Mouse (Mus musculus): ENCODE measurements around the gene Ckap2. TPM values are rescaled to one million over a fixed set of nuclear protein-coding genes. Genes with fewer than 3 reads are reported as not detected.

Ckap2 gene
- total and polyA plus RNA-seq, 3 experiments, result 25.5 to 33.6 TPM; not detected in 1

DNA sequence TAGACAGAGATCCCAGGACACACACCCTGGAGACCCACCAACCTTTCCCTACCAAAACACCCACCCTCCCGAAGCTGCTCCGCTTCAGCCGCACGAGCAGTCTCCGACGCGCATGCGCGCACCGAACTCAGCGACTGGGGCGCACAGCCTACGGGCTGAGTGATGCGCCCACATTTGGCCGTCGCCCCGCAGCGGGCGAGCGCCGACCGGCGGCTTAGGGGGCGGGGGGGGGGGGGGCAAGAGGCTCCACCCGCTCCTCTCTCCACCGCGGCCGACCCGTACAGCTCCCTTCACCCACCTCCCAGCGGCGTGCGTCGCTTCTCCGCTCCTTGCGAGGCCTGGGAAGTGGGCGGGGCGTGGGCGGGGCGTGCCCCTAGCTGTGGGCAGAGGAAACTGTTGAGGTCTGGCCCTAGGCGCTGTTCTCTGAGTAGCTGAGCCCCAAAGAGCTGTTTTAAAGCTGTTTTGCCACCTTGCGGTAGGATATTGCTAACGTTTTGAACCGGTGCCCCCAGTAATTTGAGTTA is 19.5 kb downstream of the Ckap2 start, which contains the start of gene Nek3 (continued):
- TF ChIP-seq NELFE (IDR thresholded peaks at IDR 0.05; ENCODE audit: low read depth, low read length) (peak; percentile 82), TAL1 (IDR thresholded peaks at IDR 0.05; ENCODE audit: low read length) (no peak), USF1 (IDR thresholded peaks at IDR 0.05; ENCODE audit: low read depth, low read length) (no peak), POLR2AphosphoS2 (IDR thresholded peaks at IDR 0.05; ENCODE audit: low read length) (peak; percentile 58; the same call in 1 of the 2 replicates), KAT2A (conservative IDR thresholded peaks at IDR 0.05; ENCODE audit: low read depth, low read length) (no peak), EP300 (IDR thresholded peaks at IDR 0.05; ENCODE audit: low read depth in 1 of 2, low read length in 2 of 2) (no peak), UBTF (IDR thresholded peaks at IDR 0.05; ENCODE audit: borderline replicate concordance, insufficient read depth, low read depth, low read length) (no peak), E2F4 (IDR thresholded peaks at IDR 0.05; ENCODE audit: borderline replicate concordance, low read depth, low read length) (no peak), MAFK (IDR thresholded peaks at IDR 0.05; ENCODE audit: borderline replicate concordance, low read depth, low read length) (no peak), MEF2A (IDR thresholded peaks at IDR 0.05; ENCODE audit: extremely low read depth, insufficient replicate concordance, low read depth, low read length, poor library complexity, severe bottlenecking) (no peak), ZNF384 (IDR thresholded peaks at IDR 0.05; ENCODE audit: low read depth, low read length) (no peak), POLR2AphosphoS5 (IDR thresholded peaks at IDR 0.05; ENCODE audit: borderline replicate concordance, low read depth, low read length) (no peak), NRF1 (IDR thresholded peaks at IDR 0.05; ENCODE audit: insufficient read depth, low read depth, low read length, poor library complexity, severe bottlenecking) (peak; percentile 84), TCF12 (IDR thresholded peaks at IDR 0.05; ENCODE audit: low read depth, low read length) (peak; percentile 25; the same call in 1 of the 2 replicates), CHD1 (IDR thresholded peaks at IDR 0.05; ENCODE audit: low read depth, low read length) (no peak), MAX (IDR thresholded peaks at IDR 0.05; ENCODE audit: low read length) (no peak), ELF1 (IDR thresholded peaks at IDR 0.05; ENCODE audit: low read depth, low read length) (no peak), SIN3A (IDR thresholded peaks at IDR 0.05; ENCODE audit: low read length) (peak; percentile 66), JUND (IDR thresholded peaks at IDR 0.05; ENCODE audit: low read depth, low read length) (no peak), POLR2A (IDR thresholded peaks at IDR 0.05; ENCODE audit: control insufficient read depth in 1 of 2, insufficient read depth in 1 of 2, low read depth in 1 of 2, low read length in 2 of 2, poor library complexity in 1 of 2) (peak; percentile 62 to 89)

DNA sequence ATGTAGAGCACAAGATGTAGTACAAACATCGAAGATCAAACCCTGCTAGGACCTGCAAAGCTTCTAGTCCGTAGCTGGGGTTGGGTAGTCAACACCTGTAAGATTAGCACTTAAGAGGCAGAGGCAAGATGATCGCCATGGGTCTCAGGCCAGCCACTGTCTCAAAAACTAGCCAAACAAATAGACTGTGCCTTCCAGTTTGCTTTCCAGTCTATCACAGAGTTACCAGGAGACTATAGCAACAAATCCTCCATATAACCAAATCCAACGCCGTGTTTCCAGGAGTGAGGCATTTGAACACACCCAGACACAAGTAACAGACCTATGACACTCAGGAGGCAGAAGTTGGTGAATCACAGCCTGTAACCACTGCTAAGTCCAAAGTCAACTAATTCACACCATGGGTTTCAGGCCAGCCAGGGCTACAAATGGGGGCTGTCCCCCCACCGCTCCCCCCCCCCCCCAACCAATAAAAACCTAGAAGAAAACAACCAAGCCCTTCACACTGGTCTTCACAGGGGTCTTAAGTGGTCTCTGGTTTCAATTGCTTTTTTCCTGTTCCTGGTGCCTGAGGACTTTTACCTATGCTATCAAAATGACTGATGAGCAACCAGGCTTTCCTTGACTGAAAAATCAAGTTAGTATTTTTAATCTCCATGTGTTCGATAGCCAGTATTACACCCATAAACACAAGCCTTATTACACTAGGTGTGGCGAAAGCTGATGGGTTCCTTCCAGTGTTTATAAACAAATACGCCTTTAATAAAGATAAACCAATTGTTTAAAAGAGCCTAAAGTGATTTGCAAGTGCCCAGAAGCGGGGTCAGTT is 20.2 kb downstream of the Ckap2 start:
- peaks cover 0 to 5% of the 10 kb centered on the region in 2 experiments; a peak in 2 of 4 replicates for H3K4me1 ChIP-seq (ENCODE audit: control insufficient read depth in 1 of 2, insufficient read depth in 2 of 2, low read length in 2 of 2)
- TF ChIP-seq ZKSCAN1 (IDR thresholded peaks at IDR 0.05; ENCODE audit: low read depth, low read length) (no peak), MXI1 (IDR thresholded peaks at IDR 0.05; ENCODE audit: low read depth, low read length) (peak; percentile 25; the same call in 1 of the 2 replicates), HCFC1 (IDR thresholded peaks at IDR 0.05; ENCODE audit: low read depth, low read length) (no peak), MAX (IDR thresholded peaks at IDR 0.05; ENCODE audit: low read length) (peak; percentile 19; the same call in 1 of the 2 replicates), MYC (IDR thresholded peaks at IDR 0.05; ENCODE audit: low read depth, low read length) (no peak), ZMIZ1 (IDR thresholded peaks at IDR 0.05; ENCODE audit: low read depth, low read length) (0 out of 2 replicates have a peak, but pooled peaks have one; percentile 2)

More for the DNA sequence above, 20.2 kb downstream of the Ckap2 start:
- H3K9me3 ChIP-seq (replicated peaks; ENCODE audit: insufficient read depth, low read length), result no peaks in the 10 kb centered on the region
- peak overlapping the region; percentile 78 for H3K9ac ChIP-seq (ENCODE audit: control insufficient read depth, low read depth, low read length, poor library complexity, severe bottlenecking)
- H3K36me3 ChIP-seq (ENCODE audit: control insufficient read depth in 1 of 2, insufficient read depth in 2 of 2, low read length in 2 of 2), result peaks cover 0 to 3% of the 10 kb centered on the region in 2 experiments; a peak in 2 of 4 replicates
- H3K79me2 ChIP-seq (ENCODE audit: control insufficient read depth, insufficient read depth, low read length, poor library complexity), result no peaks in the 10 kb centered on the region
- no peaks in the 10 kb centered on the region for H3K27me3 ChIP-seq (ENCODE audit: control insufficient read depth in 1 of 2, insufficient read depth in 2 of 2, low read length in 2 of 2)
- H3K4me3 ChIP-seq (ENCODE audit: control insufficient read depth in 1 of 2, insufficient read depth in 1 of 2, low read depth in 2 of 2, low read length in 2 of 2), result peak overlapping the region; percentile 76 to 89
- peak overlapping the region; percentile 55 for H3K27ac ChIP-seq (ENCODE audit: control insufficient read depth, low read depth, low read length)
- no peak for DNase-seq (ENCODE audit: low read depth, low spot score)

Measured in MEL (cell line).